Mouse (Mus musculus) intestine, embryonic 14.5 days (tissue): Measurements from ENCODE around the gene Eya3. TPM values are rescaled to one million over a fixed set of nuclear protein-coding genes. Genes with fewer than 3 reads are reported as not detected.

Source experiments
- ATAC-seq: fragments of 200-750 bp; cut with Nextera tagmentation; replicated peaks from 2 replicates; pipeline ENCODE4 v1.8.0; 2017; ENCODE audit warnings: low read depth, moderate number of reproducible peaks, moderate TSS enrichment, moderate library complexity; ENCODE audit not compliant: low FRiP score, low TSS enrichment
- DNase-seq: peaks from one replicate; pipeline ENCODE4 v3.0.0-alpha.2; 2018; ENCODE audit warnings: low spot score
- H3K27ac ChIP-seq: fragments of 300-500 bp; sonication (generic); 2 replicates; pipeline ENCODE4 v1.5.1; 2014; ENCODE audit warnings: low read depth, mild to moderate bottlenecking, control low read depth
- H3K27me3 ChIP-seq: fragments of 300-500 bp; sonication (generic); replicated peaks from 2 replicates; pipeline ENCODE4 v1.6.1; 2014; ENCODE audit warnings: low read length, control low read depth; ENCODE audit not compliant: control insufficient read depth, insufficient read depth
- H3K36me3 ChIP-seq: fragments of 300-500 bp; sonication (generic); 2 replicates; pipeline ENCODE4 v1.6.1; 2014; ENCODE audit warnings: low read length, control low read depth; ENCODE audit not compliant: control insufficient read depth, insufficient read depth
- H3K4me1 ChIP-seq: fragments of 300-500 bp; sonication (generic); replicated peaks from 2 replicates; pipeline ENCODE4 v1.6.1; 2014; ENCODE audit warnings: low read length, control low read depth, mixed read lengths; ENCODE audit not compliant: control insufficient read depth, insufficient read depth
- H3K4me2 ChIP-seq: fragments of 300-500 bp; sonication (generic); 2 replicates; pipeline ENCODE4 v1.6.1; 2014; ENCODE audit warnings: low read length
- H3K4me3 ChIP-seq: fragments of 300-500 bp; sonication (generic); 2 replicates; pipeline ENCODE4 v1.5.1; 2014; ENCODE audit warnings: low read depth, low read length, control low read depth, mixed read lengths
- H3K9ac ChIP-seq: fragments of 300-500 bp; sonication (generic); 2 replicates; pipeline ENCODE4 v1.6.1; 2014; ENCODE audit warnings: mild to moderate bottlenecking, low read length
- H3K9me3 ChIP-seq: fragments of 300-500 bp; sonication (generic); 2 replicates; pipeline ENCODE4 v1.6.1; 2016; ENCODE audit warnings: low read length, control low read depth; ENCODE audit not compliant: control insufficient read depth
- WGBS: fragments of 180-500 bp; shearing (Covaris S2); extraction: QIAGEN DNeasy Blood & Tissue Kit; methylation state at CpG from one replicate; pipeline ENCODE4 v1.1.7; 2014; 5-methylcytosine and 5-hydroxymethylcytosine counted together
- polyA plus RNA-seq: library from polyadenylated mRNA; unstranded; fragments of >200 nt; fragmentation: Nextera tagmentation; extraction: Ambion mirVana; gene quantifications from 2 replicates; pipeline ENCODE4 v1.2.1, GENCODE M21; 2014

The Eya3 gene
- polyA plus RNA-seq, 1 experiment from 2014 or later = 28.1 TPM

- Histone ChIP-seq H3K9me3 (no peaks in the 10 kb centered on the region), H3K27me3 (no peaks in the 10 kb centered on the region), H3K9ac (no peak overlapping the region), H3K36me3 (no peaks in the 10 kb centered on the region), H3K4me2 (no peak overlapping the region), H3K27ac (no peak overlapping the region), H3K4me1 (0 out of 2 replicates have a peak, but pooled peaks cover 4% of the 10 kb centered on the region), H3K4me3 (no peak overlapping the region)
- 57% methylated on average over 5 of the region's 5 CpGs for WGBS
- ATAC-seq = no peak
- no peak for DNase-seq
Measured at GRCm38 (mm10) chr4:132605816-132606215, 33.0 kb upstream of the Eya3 start.

GRCm38 (mm10) chr4:132608147-132608546 lies 30.6 kb upstream of the Eya3 start:
- Histone ChIP-seq H3K36me3 (no peaks in the 10 kb centered on the region), H3K27ac (no peak overlapping the region), H3K9ac (no peak overlapping the region), H3K4me2 (no peak overlapping the region), H3K27me3 (no peaks in the 10 kb centered on the region), H3K4me1 (0 out of 2 replicates have a peak, but pooled peaks cover 4% of the 10 kb centered on the region), H3K4me3 (no peak overlapping the region), H3K9me3 (no peaks in the 10 kb centered on the region)
- ATAC-seq (no peak), DNase-seq (no peak)
- WGBS = 40% methylated on average over 4 of the region's 4 CpGs

GRCm38 (mm10) chr4:132610301-132610984 lies 28.3 kb upstream of the Eya3 start:
- no peak overlapping the region for H3K27ac ChIP-seq
- no peak overlapping the region for H3K4me3 ChIP-seq
- WGBS = 71% methylated on average over 3 of the region's 3 CpGs
- 0 out of 2 replicates have a peak, but pooled peaks cover 2% of the 10 kb centered on the region for H3K9me3 ChIP-seq
- no peaks in the 10 kb centered on the region for H3K27me3 ChIP-seq
- DNase-seq = no peak
- H3K4me2 ChIP-seq = no peak overlapping the region
- no peaks in the 10 kb centered on the region for H3K36me3 ChIP-seq
- H3K4me1 ChIP-seq = 0 out of 2 replicates have a peak, but pooled peaks cover 4% of the 10 kb centered on the region
- ATAC-seq = no peak
- H3K9ac ChIP-seq = no peak overlapping the region

GRCm38 (mm10) chr4:132611320-132611719 lies 27.5 kb upstream of the Eya3 start:
- no peak overlapping the region for H3K9ac ChIP-seq
- 83% methylated on average over 8 of the region's 8 CpGs for WGBS

GRCm38 (mm10) chr4:132617873-132618272 lies 20.9 kb upstream of the Eya3 start:
- 90% methylated on average over 6 of the region's 6 CpGs for WGBS
- ATAC-seq (no peak), DNase-seq (no peak)
- Histone ChIP-seq H3K4me2 (no peak overlapping the region), H3K27ac (no peak overlapping the region), H3K4me1 (no peaks in the 10 kb centered on the region), H3K9me3 (0 out of 2 replicates have a peak, but pooled peaks cover 4% of the 10 kb centered on the region), H3K9ac (no peak overlapping the region), H3K36me3 (no peaks in the 10 kb centered on the region), H3K4me3 (no peak overlapping the region), H3K27me3 (no peaks in the 10 kb centered on the region)

More at GRCm38 (mm10) chr4:132611320-132611719, 27.5 kb upstream of the Eya3 start:
- no peak overlapping the region for H3K4me2 ChIP-seq
- 0 out of 2 replicates have a peak, but pooled peaks cover 4% of the 10 kb centered on the region for H3K4me1 ChIP-seq
- H3K4me3 ChIP-seq = no peak overlapping the region
- no peaks in the 10 kb centered on the region for H3K27me3 ChIP-seq
- DNase-seq (no peak), ATAC-seq (no peak)
- H3K27ac ChIP-seq = no peak overlapping the region
- H3K36me3 ChIP-seq = no peaks in the 10 kb centered on the region
- H3K9me3 ChIP-seq = 0 out of 2 replicates have a peak, but pooled peaks cover 4% of the 10 kb centered on the region

- Histone ChIP-seq H3K27me3 (no peaks in the 10 kb centered on the region), H3K4me2 (no peak overlapping the region), H3K4me3 (no peak overlapping the region), H3K27ac (no peak overlapping the region), H3K4me1 (no peaks in the 10 kb centered on the region), H3K9me3 (0 out of 2 replicates have a peak, but pooled peaks cover 4% of the 10 kb centered on the region), H3K36me3 (no peaks in the 10 kb centered on the region), H3K9ac (no peak overlapping the region)
- no peak for DNase-seq
- no peak for ATAC-seq
- WGBS = 82% methylated on average over 10 of the region's 10 CpGs
Measured at GRCm38 (mm10) chr4:132618850-132619375, 19.9 kb upstream of the Eya3 start.

GRCm38 (mm10) chr4:132620134-132620533 lies 18.7 kb upstream of the Eya3 start:
- no peak overlapping the region for H3K9ac ChIP-seq
- DNase-seq (no peak), ATAC-seq (no peak)
- H3K27ac ChIP-seq = no peak overlapping the region
- H3K4me3 ChIP-seq = no peak overlapping the region
- H3K9me3 ChIP-seq = 0 out of 2 replicates have a peak, but pooled peaks cover 4% of the 10 kb centered on the region
- H3K4me2 ChIP-seq = no peak overlapping the region
- no peaks in the 10 kb centered on the region for H3K27me3 ChIP-seq
- WGBS = 93% methylated on average over 4 of the region's 4 CpGs
- no peaks in the 10 kb centered on the region for H3K36me3 ChIP-seq
- no peaks in the 10 kb centered on the region for H3K4me1 ChIP-seq

GRCm38 (mm10) chr4:132621287-132622068 lies 17.3 kb upstream of the Eya3 start:
- Histone ChIP-seq H3K9me3 (no peaks in the 10 kb centered on the region), H3K9ac (no peak overlapping the region), H3K27me3 (no peaks in the 10 kb centered on the region), H3K4me2 (no peak overlapping the region), H3K4me3 (no peak overlapping the region), H3K27ac (no peak overlapping the region), H3K36me3 (no peaks in the 10 kb centered on the region), H3K4me1 (no peaks in the 10 kb centered on the region)
- ATAC-seq (no peak), DNase-seq (no peak)
- WGBS = 75% methylated on average over 7 of the region's 7 CpGs
